Mouse (Mus musculus) heart, embryonic 12.5 days (tissue): ENCODE data around the gene Mup9. TPM values are rescaled to one million over a fixed set of nuclear protein-coding genes. Genes with fewer than 3 reads are reported as not detected.
"Not testable (repeated sequence)": the region's sequence is repeated elsewhere in the genome, so short reads cannot be mapped to it uniquely, and the experiment has no call there.

ENCODE experiments used
- ATAC-seq: fragments of 200-750 bp; cut with Nextera tagmentation; 2 replicates; pipeline ENCODE4 v1.8.0; 2017; ENCODE audit warnings: moderate TSS enrichment, moderate library complexity; ENCODE audit not compliant: insufficient number of reproducible peaks, low FRiP score
- H3K27ac ChIP-seq: fragments of 300-500 bp; sonication (generic); 2 replicates; pipeline ENCODE4 v1.5.1; 2016; ENCODE audit warnings: mild to moderate bottlenecking, moderate library complexity; ENCODE audit not compliant: poor library complexity, severe bottlenecking
- H3K27me3 ChIP-seq: fragments of 300-500 bp; sonication (generic); replicated peaks from 2 replicates; pipeline ENCODE4 v1.6.1; 2016; ENCODE audit warnings: mild to moderate bottlenecking, moderate library complexity
- H3K36me3 ChIP-seq: fragments of 300-500 bp; sonication (generic); 2 replicates; pipeline ENCODE4 v1.6.1; 2016; ENCODE audit warnings: mild to moderate bottlenecking, moderate library complexity
- H3K4me1 ChIP-seq: fragments of 300-500 bp; sonication (generic); replicated peaks from 2 replicates; pipeline ENCODE4 v1.6.1; 2016; ENCODE audit warnings: mild to moderate bottlenecking
- H3K4me2 ChIP-seq: fragments of 300-500 bp; sonication (generic); 2 replicates; pipeline ENCODE4 v1.6.1; 2016; ENCODE audit warnings: mild to moderate bottlenecking, moderate library complexity
- H3K4me3 ChIP-seq: fragments of 300-500 bp; sonication (generic); 2 replicates; pipeline ENCODE4 v1.5.1; 2016; ENCODE audit warnings: mild to moderate bottlenecking
- H3K9ac ChIP-seq: fragments of 300-500 bp; sonication (generic); 2 replicates; pipeline ENCODE4 v1.6.1; 2016; ENCODE audit warnings: mild to moderate bottlenecking, moderate library complexity
- H3K9me3 ChIP-seq: fragments of 300-500 bp; sonication (generic); replicated peaks from 2 replicates; pipeline ENCODE4 v1.6.1; 2016; ENCODE audit warnings: mild to moderate bottlenecking, moderate library complexity
- WGBS: fragments of 180-500 bp; shearing (Covaris S2); methylation state at CpG from one replicate; pipeline ENCODE4 v1.1.7; 2016; 5-methylcytosine and 5-hydroxymethylcytosine counted together
- polyA plus RNA-seq: library from polyadenylated mRNA; unstranded; fragments of >200 nt; fragmentation: Nextera tagmentation; extraction: Ambion mirVana; gene quantifications from 2 replicates; pipeline ENCODE4 v1.2.1, GENCODE M21; 2016

Gene Mup9
- not detected in 2 replicates for polyA plus RNA-seq

DNA sequence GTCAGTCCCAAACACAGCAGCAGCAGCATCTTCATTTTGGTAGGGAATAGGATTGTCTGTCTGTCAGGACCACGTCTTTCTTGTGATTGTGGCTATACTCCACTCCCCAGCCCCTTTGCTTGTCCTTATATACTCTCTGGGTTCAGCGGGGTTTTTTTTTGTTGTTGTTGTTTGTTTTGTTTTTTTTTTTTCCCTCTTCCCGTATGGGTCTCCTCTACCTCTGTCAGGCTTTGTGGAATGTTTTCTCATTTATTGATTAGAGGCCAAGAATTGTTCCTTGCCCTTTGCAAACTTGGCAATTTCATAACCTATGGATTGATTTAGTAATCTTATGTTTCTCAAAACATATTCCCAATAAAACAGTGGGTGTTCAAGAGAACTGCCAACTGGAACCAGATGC lies at the start of gene Mup9:
Mup9 (minus strand) TSS at position 101 of the 400 bp plus-strand sequence.
- H3K9me3 ChIP-seq, ATAC-seq, H3K9ac ChIP-seq, H3K4me3 ChIP-seq, H3K27ac ChIP-seq, H3K36me3 ChIP-seq, H3K4me1 ChIP-seq, H3K27me3 ChIP-seq, H3K4me2 ChIP-seq: not testable (repeated sequence)
- 67% methylated on average over 3 of the region's 3 CpGs for WGBS

Other genes with a start within 250 kb of the Mup9 start
- not detected in 2 replicates for gene Mup8, start 199.4 kb downstream of the Mup9 start, polyA plus RNA-seq
- gene Mup1, start 80.0 kb upstream of the Mup9 start, polyA plus RNA-seq, result not detected in 2 replicates
- not detected in 2 replicates for gene Mup10, start 160.2 kb upstream of the Mup9 start, polyA plus RNA-seq
- not detected in 2 replicates for gene Mup11, start 240.5 kb upstream of the Mup9 start, polyA plus RNA-seq